Mouse (Mus musculus): ENCODE measurements around the gene Slc51b. TPM values are rescaled to one million over a fixed set of nuclear protein-coding genes. Genes with fewer than 3 reads are reported as not detected.

Slc51b gene
- total and polyA plus RNA-seq, 2 experiments, result 0.22 to 3.2 TPM

DNA sequence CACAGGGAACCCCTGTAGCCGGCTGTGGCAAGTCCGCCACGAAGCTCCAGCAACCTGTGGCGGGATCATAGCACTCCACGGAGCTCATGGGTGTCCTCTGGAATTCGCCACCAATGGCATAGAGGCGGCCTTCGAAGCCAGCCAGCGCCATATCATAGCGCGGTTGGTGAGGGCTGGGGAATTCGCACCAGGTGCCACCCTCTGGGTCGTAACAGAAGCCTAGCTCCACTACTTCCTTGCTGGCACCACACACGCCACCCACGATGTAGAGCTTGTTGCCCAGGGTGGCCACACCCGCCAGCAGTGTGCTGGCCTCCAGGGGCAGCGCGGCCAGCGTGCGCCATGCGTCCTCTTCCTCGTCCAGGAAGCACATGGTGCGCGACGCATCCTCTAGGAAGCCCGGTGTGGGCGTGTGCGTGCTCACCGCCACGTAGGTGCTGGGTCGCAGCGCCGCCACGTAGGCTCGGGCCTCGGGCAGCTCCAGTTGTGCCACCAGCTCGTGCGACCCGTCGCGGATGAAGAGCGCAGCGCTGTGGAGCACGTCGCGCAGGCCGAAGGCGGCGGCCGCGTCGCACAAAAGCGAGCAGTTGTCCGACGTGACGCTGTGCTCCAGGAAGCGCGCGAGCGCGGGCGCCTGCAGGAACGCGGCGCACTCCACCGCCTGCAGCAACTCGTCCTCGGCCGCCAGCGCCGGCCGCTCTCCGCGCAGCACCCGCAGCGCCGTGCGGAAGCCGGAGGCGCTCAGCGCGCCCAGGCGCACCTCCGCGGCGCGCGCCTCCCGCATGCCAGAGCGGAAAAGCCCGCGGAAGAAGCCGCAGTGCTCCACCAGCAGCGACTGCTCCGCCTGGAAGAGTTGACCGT lies 31.8 kb downstream of the Slc51b start:
- WGBS, result 15% methylated on average over 95 of the region's 96 CpGs
- TF ChIP-seq CTCF (IDR thresholded peaks at IDR 0.05; ENCODE audit: low read depth, low read length) (no peak), POLR2A (IDR thresholded peaks at IDR 0.05; ENCODE audit: extremely low read depth, insufficient read depth, low read length) (no peak)
- H3K36me3 ChIP-seq (ENCODE audit: control insufficient read depth, insufficient read depth, low read length), result no peaks in the 10 kb centered on the region
- peaks cover 11% of the 10 kb centered on the region; the same call in 1 of the 2 replicates for H3K4me1 ChIP-seq (ENCODE audit: control insufficient read depth, insufficient read depth, low read length)
- H3K4me3 ChIP-seq (ENCODE audit: insufficient read depth, low read depth, low read length), result peak overlapping the region; percentile 37; the same call in 1 of the 2 replicates
- DNase-seq (ENCODE audit: extremely low read depth, low read depth, low spot score), result no peak
- H3K27me3 ChIP-seq (ENCODE audit: control insufficient read depth, insufficient read depth, low read length), result peaks cover 7% of the 10 kb centered on the region; the same call in 1 of the 2 replicates
- H3K27ac ChIP-seq (replicated peaks; ENCODE audit: insufficient read depth, low read depth, low read length), result no peak overlapping the region
- H3K9ac ChIP-seq (ENCODE audit: low read depth, low read length), result no peak overlapping the region
- H3K79me2 ChIP-seq (ENCODE audit: control insufficient read depth, insufficient read depth, low read length), result no peaks in the 10 kb centered on the region

GRCm38 (mm10) chr9:65386373-65387140 lies 36.2 kb downstream of the Slc51b start:
- TF ChIP-seq POLR2A (IDR thresholded peaks at IDR 0.05; ENCODE audit: extremely low read depth, insufficient read depth, low read length) (no peak), CTCF (IDR thresholded peaks at IDR 0.05; ENCODE audit: low read depth, low read length) (no peak)
- WGBS, result 75% methylated on average over 8 of the region's 8 CpGs
- H3K27ac ChIP-seq (replicated peaks; ENCODE audit: insufficient read depth, low read depth, low read length), result no peak overlapping the region
- no peaks in the 10 kb centered on the region for H3K36me3 ChIP-seq (ENCODE audit: control insufficient read depth, insufficient read depth, low read length)
- no peak for DNase-seq (ENCODE audit: extremely low read depth, low read depth, low spot score)
- no peak overlapping the region for H3K9ac ChIP-seq (ENCODE audit: low read depth, low read length)
- H3K4me1 ChIP-seq (ENCODE audit: control insufficient read depth, insufficient read depth, low read length), result no peaks in the 10 kb centered on the region
- no peaks in the 10 kb centered on the region for H3K79me2 ChIP-seq (ENCODE audit: control insufficient read depth, insufficient read depth, low read length)
- H3K27me3 ChIP-seq (ENCODE audit: control insufficient read depth, insufficient read depth, low read length), result peaks cover 7% of the 10 kb centered on the region; the same call in 1 of the 2 replicates
- H3K4me3 ChIP-seq (ENCODE audit: insufficient read depth, low read depth, low read length), result no peak overlapping the region

DNA sequence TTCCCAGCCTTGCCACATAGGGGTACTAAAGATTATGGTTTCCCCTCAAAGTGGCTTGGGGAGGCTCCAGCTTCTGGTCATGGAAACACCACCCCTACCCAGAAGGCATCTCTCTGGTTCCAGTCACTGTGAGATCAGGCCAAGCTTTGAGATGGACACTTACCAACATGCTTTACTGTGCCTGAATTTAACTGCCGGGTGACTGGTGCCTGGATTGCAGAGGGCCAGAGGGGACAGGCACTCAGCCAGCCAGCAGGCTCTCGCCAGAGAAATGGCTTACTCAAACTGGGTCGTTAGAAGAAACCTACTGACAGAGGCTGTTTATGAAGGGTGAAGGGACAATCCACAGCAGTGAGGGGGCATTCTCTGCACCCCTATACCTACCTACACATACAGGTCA lies 38.5 kb downstream of the Slc51b start:
- TF ChIP-seq POLR2A (IDR thresholded peaks at IDR 0.05; ENCODE audit: extremely low read depth, insufficient read depth, low read length), result no peak
- Histone ChIP-seq H3K79me2 (ENCODE audit: control insufficient read depth, insufficient read depth, low read length) (no peaks in the 10 kb centered on the region), H3K9ac (ENCODE audit: low read depth, low read length) (no peak overlapping the region), H3K27me3 (ENCODE audit: control insufficient read depth, insufficient read depth, low read length) (no peaks in the 10 kb centered on the region), H3K36me3 (ENCODE audit: control insufficient read depth, insufficient read depth, low read length) (no peaks in the 10 kb centered on the region), H3K4me3 (ENCODE audit: insufficient read depth, low read depth, low read length) (no peak overlapping the region), H3K27ac (replicated peaks; ENCODE audit: insufficient read depth, low read depth, low read length) (no peak overlapping the region), H3K4me1 (ENCODE audit: control insufficient read depth, insufficient read depth, low read length) (no peaks in the 10 kb centered on the region)
- whole genome bisulfite sequencing, result 42% methylated on average over 3 of the region's 3 CpGs
- DNase-seq (ENCODE audit: extremely low read depth, low read depth, low spot score), result no peak

DNA sequence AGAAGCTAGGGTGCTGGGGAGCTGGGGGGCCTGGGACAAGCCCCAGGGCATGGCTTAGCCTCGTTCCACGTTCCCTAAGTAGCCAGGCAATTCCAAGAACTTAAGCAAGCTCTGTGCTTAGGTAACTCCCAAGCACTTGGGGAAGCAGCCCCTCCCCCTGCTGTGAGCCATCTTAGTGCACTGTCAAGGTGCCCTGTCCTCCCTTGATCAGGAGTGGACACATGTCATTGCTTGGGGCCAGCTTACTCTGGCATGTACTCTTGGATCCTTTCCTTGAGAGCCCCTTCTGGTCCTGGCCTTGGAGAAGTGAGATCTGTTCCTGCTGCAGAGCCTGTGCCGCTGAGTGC lies 40.0 kb downstream of the Slc51b start:
- H3K79me2 ChIP-seq (ENCODE audit: control insufficient read depth, insufficient read depth, low read length), result no peaks in the 10 kb centered on the region
- H3K27ac ChIP-seq (replicated peaks; ENCODE audit: insufficient read depth, low read depth, low read length), result no peak overlapping the region
- H3K4me1 ChIP-seq (ENCODE audit: control insufficient read depth, insufficient read depth, low read length), result no peaks in the 10 kb centered on the region
- TF ChIP-seq POLR2A (IDR thresholded peaks at IDR 0.05; ENCODE audit: extremely low read depth, insufficient read depth, low read length) (no peak), CTCF (IDR thresholded peaks at IDR 0.05; ENCODE audit: low read depth, low read length) (no peak)
- H3K4me3 ChIP-seq (ENCODE audit: insufficient read depth, low read depth, low read length), result no peak overlapping the region
- no peak overlapping the region for H3K9ac ChIP-seq (ENCODE audit: low read depth, low read length)
- no peaks in the 10 kb centered on the region for H3K27me3 ChIP-seq (ENCODE audit: control insufficient read depth, insufficient read depth, low read length)
- WGBS, result 85% methylated on average over 3 of the region's 3 CpGs
- no peak for DNase-seq (ENCODE audit: extremely low read depth, low read depth, low spot score)
- no peaks in the 10 kb centered on the region for H3K36me3 ChIP-seq (ENCODE audit: control insufficient read depth, insufficient read depth, low read length)

GRCm38 (mm10) chr9:65382031-65382750 lies 40.6 kb downstream of the Slc51b start:
- no peak overlapping the region for H3K9ac ChIP-seq (ENCODE audit: low read depth, low read length)
- H3K27ac ChIP-seq (replicated peaks; ENCODE audit: insufficient read depth, low read depth, low read length), result no peak overlapping the region
- no peaks in the 10 kb centered on the region for H3K4me1 ChIP-seq (ENCODE audit: control insufficient read depth, insufficient read depth, low read length)
- DNase-seq (ENCODE audit: extremely low read depth, low read depth, low spot score), result no peak
- no peaks in the 10 kb centered on the region for H3K36me3 ChIP-seq (ENCODE audit: control insufficient read depth, insufficient read depth, low read length)
- TF ChIP-seq POLR2A (IDR thresholded peaks at IDR 0.05; ENCODE audit: extremely low read depth, insufficient read depth, low read length), result no peak
- no peak for TF ChIP-seq CTCF (IDR thresholded peaks at IDR 0.05; ENCODE audit: low read depth, low read length)
- no peaks in the 10 kb centered on the region for H3K27me3 ChIP-seq (ENCODE audit: control insufficient read depth, insufficient read depth, low read length)
- 77% methylated on average over 6 of the region's 6 CpGs for whole genome bisulfite sequencing
- H3K4me3 ChIP-seq (ENCODE audit: insufficient read depth, low read depth, low read length), result no peak overlapping the region
- H3K79me2 ChIP-seq (ENCODE audit: control insufficient read depth, insufficient read depth, low read length), result no peaks in the 10 kb centered on the region

Measured in liver, adult 2 months (tissue).